Mouse (Mus musculus) mouse embryonic stem cell (cell line): ENCODE results near the gene Dtwd1.
"Not testable (repeated sequence)": the region's sequence is repeated elsewhere in the genome, so short reads cannot be mapped to it uniquely, and the experiment has no call there.

Experiments
- in situ Hi-C, 2 experiments: fragments of 300-500 bp; cut with MboI; formaldehyde crosslinking; loops; 1 replicate in 1 of 2; 3 replicates in 1 of 2; pipeline ENCODE4 v1.14.3; 2019 to 2020; ENCODE audit warnings: low sequenced_read_pairs in 2 of 2, low pct_unique_long_range_greater_than_20kb in 1 of 2, mixed read lengths in 1 of 2; ENCODE audit not compliant: unreplicated experiment in 1 of 2

The Dtwd1 gene

DNA sequence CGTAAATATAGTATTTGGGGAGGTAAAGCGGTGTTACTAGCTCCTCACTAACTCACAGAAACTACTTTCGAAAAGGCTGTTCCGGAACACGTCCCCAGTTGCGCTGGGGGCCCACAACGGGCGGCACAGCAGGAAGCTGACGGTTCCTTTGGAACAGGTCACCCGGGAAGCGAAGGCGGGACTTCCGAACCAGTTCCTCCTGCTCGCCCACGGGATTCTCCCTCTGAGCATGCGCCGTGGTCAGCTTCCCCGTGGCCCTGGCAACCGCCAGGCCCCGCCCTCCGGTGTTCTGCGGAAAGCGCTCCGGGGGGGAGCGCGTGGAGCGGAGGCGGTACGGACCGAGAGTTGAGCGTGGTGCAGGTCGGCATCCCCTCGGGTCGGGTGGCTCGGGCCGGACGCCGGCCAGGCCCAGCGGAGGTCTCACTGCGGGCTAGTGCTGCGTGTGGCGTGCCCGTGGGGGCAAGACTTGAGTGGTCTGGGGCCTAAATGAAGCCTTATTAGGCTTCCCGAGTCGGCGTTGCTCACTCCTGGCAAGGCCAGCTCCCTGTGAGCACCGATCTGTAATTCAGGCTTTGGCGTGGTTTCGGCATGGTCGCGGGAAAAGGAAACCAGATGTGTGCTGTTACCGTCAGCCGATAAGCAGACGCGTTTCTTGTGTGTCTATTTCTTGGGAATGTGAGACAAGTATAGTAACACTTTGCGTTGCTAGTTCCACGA is at the start of gene Dtwd1, which contains the start of gene Fam227b:
Dtwd1 (plus strand) TSS at position 287 of the 717 bp plus-strand sequence.
Fam227b (minus strand) TSS at position 150 of the 717 bp plus-strand sequence.
- in situ Hi-C loops, result no loop called here

GRCm38 (mm10) chr2:126147723-126148122 is 4.2 kb upstream of the Dtwd1 start:
- in situ Hi-C loops, result no loop called here

DNA sequence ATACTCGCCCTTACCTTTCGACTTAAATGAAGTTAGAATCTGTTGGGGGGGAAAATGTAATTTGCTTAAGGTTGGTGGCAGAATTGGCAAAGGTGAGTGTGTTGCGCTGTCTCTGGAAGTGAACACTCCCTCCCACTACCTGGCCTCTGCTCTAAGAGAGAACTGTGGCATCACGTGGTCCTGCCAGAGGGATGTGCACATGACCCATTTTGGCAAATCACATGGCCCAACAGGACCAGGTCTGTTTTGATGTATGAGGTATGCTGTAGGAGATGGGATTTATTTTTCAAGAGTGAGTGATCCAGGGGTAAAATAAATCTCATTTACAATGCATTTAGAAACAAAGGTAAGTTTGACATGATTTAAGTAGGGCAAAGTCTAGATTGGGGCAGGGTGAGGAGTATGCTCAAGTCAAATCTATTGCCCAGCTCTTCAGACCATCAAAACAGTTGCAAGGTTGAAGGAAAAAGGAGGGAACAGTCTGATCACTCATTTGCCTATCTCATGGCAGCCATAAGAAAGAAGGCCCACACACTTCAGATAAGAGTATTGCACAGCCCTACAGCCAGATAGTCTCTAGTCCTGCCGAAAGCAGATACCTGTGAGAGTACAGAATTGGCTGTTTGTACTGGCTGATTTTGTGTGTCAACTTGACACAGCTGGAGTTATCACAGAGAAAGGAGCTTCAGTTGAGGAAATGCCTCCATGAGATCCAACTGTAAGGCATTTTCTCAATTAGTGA is 13.5 kb downstream of the Dtwd1 start:
- in situ Hi-C loops, result no loop called here

DNA sequence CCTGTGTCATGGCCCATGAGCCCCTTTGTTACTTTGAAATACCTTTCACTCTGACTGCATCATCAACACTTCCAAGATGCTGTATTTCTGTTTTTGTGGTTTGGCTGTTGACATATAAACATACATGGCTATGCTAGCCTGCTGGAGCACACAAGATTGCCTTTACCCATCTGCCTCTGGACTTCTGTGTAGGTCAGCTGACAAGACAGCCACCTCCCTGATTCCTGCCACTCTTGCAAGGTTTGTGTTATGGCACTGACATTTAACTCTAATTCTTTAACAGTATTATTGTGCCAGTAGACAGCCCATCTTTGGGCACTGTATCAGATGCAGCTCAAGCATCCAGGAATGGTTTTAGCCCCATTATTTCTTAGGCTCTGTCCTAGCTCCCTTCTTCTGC is 14.4 kb downstream of the Dtwd1 start:
- in situ Hi-C loops, result no loop called here

- in situ Hi-C loops, result no loop called here
Measured at GRCm38 (mm10) chr2:126166848-126167617, 15.1 kb downstream of the Dtwd1 start.

- in situ Hi-C loops, result no loop called here
Measured at GRCm38 (mm10) chr2:126171427-126171826, 19.5 kb downstream of the Dtwd1 start.

DNA sequence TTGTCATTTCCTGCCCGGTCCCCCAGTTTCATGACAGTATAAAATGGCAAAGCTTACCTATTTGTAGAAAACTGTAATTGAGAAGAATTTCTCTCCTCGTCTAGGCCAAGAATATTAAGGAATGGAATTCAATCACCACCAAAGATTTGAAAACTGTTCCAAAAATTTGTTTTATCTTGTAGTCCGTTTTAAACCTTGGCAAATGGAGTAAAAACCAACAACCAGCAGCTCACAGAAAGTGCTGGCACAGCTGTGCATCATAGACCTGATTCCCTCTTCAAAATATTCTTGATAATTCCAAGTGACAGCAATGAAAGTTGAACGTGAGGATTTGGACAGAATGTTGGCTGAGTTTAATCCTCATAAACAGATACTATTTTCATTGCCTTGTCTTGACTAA is 39.4 kb downstream of the Dtwd1 start:
- in situ Hi-C loops, result no loop called here

GRCm38 (mm10) chr2:126192129-126192528 is 40.2 kb downstream of the Dtwd1 start:
- in situ Hi-C loops, result no loop called here

DNA sequence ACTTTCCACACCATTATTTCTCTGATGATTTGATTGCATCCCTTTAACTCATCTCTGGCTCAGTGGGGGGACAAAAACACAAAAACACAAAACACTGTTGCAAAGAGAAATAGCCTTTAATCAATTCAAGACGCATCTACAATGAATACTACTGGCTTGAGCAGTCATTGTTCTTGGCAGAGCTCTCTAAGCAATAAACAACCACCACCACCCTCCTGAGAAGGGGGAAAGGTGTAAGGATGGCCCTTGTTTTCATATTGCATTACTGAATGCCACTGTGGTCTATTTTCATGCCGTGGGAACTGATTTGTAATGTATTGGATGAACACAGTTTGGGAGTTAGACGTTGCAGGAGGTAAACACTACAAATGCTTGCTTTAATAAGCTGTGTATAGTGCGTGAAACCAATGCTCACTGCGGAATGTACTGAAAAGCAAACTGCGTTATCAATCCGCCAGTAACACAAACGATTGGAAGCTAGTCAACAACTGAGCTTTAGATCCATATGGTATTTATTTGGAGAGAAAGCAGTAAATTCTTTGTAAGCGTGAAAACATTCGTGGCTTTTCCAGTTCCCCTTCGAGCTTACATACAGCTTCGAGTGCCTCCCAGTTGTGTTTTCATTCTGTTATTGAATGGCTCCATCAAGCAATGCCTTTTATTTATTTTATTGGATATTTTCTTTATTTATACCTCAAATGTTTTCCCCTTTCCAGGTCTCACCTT is 43.9 kb downstream of the Dtwd1 start:
- in situ Hi-C loops, result no loop called here

DNA sequence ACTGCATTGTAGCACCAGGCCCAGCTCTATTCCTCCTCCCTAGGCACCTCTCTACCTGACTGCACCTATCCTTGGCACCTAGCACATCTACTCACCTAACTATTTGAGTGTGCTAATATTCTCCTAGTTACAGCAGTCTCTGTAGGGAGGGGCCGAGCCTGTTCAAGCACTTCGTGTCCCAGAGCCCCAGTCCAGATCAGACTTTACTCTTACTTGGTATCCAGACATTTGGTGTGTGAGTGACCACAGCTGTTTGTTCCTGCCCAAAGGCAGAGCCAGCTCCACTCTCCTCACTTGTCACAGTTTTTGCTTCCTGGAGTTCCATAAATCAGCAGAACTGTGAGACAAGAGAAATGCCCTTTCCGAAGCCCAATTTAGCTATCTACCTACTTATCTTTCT is 47.0 kb downstream of the Dtwd1 start:
- in situ Hi-C loops, result no loop called here

GRCm38 (mm10) chr2:126211011-126211680 is 59.2 kb downstream of the Dtwd1 start:
- in situ Hi-C loops, result no loop called here

GRCm38 (mm10) chr2:126214800-126215199 is 62.9 kb downstream of the Dtwd1 start, which contains the start of gene Gm17555:
TSS of gene Gm17555 (plus strand) at chr2:126215100.
- in situ Hi-C loops, result not testable (repeated sequence)
